Mouse (Mus musculus) Patski (cell line): ENCODE measurements around the gene Usp39. TPM values are rescaled to one million over a fixed set of nuclear protein-coding genes. Genes with fewer than 3 reads are reported as not detected.
A peak's percentile ranks its signal among the peaks of the same experiment; 100 is the strongest.

Experiments
- ATAC-seq: fragments of 100-300 bp; one replicate; pipeline ENCODE4 v1.8.0; 2021
- CTCF ChIA-PET: fragments of 350-600 bp; sonication (Branson Sonifier 250); formaldehyde crosslinking; loops from one replicate; lab custom pipeline; 2022; ENCODE audit warnings: inconsistent platforms; lab: Charles Lee
- POLR2A ChIA-PET: fragments of 350-600 bp; sonication (Branson Sonifier 250); formaldehyde crosslinking; loops from one replicate; lab custom pipeline; 2022; ENCODE audit warnings: antibody characterized with exemption, inconsistent platforms; lab: Charles Lee
- DNase-seq: peaks from one replicate; pipeline ENCODE4 v3.0.0-alpha.2; 2011; ENCODE audit warnings: low read depth, low spot score
- H3K27me3 ChIP-seq: fragments of 371-371 bp; one replicate; pipeline ENCODE4 v1.5.1; 2021
- CTCF ChIP-seq: fragments of 100-300 bp; IDR thresholded peaks from one replicate; pipeline ENCODE4 v1.5.1; 2021
- in situ Hi-C: fragments of 300-500 bp; cut with MboI; formaldehyde crosslinking; loops from 3 replicates; pipeline ENCODE4 v1.11.1; 2018; ENCODE audit warnings: low pct_unique_long_range_greater_than_20kb, mixed read lengths
- polyA plus RNA-seq: library from polyadenylated mRNA; unstranded; gene quantifications from one replicate; pipeline ENCODE4 v1.2.3, GENCODE M21; 2021

Usp39 gene
- polyA plus RNA-seq, 1 experiment from 2014 or later = 64.7 TPM

- ChIA-PET POLR2A (no interaction called here), CTCF (interaction anchor here (1.0 kb wide), 1 partner anchor 17 kb away, joined by 3 read pairs; the partner anchor contains the start of gene Vamp8)
- DNase-seq (no peak), ATAC-seq (no peak)
- in situ Hi-C loops = no loop called here
- no peak for TF ChIP-seq CTCF
- H3K27me3 ChIP-seq = no peaks in the 10 kb centered on the region
Measured at GRCm38 (mm10) chr6:72373184-72373583, 28.2 kb upstream of the Usp39 start.

- no peaks in the 10 kb centered on the region for H3K27me3 ChIP-seq
- TF ChIP-seq CTCF = no peak
- ChIA-PET POLR2A (interaction anchor here (1.1 kb wide), 1 partner anchor 19 kb away, joined by 4 read pairs; the partner anchor contains the start of gene Vamp8), CTCF (interaction anchor here (1.1 to 1.9 kb wide), 2 partner anchors 9 to 19 kb away, joined by 4 to 6 read pairs; partner anchors contain the start of gene Vamp8)
- no peak for DNase-seq
- ATAC-seq = peak; percentile 45
- in situ Hi-C loops = no loop called here
Measured at GRCm38 (mm10) chr6:72371571-72371970, 26.6 kb upstream of the Usp39 start.

DNA sequence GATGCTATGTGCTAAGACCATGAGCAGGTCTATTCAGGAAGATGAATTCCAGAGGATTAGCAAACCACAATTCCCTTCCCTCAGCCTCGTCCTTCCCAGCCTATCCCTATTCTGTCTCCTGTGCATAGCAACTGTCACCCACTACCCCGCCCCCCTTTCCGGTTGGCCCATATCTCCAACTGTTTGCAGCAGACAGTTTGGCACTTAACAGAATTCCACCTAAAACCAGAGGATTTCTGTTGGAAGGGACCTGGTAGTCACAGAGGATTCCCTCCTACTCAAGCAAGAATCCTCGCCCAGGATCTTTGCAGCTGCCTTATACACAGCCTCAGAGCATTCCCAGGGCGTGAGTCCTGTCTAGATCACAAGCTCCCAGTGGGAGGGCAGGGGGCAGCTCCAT, 26.2 kb upstream of the Usp39 start:
- H3K27me3 ChIP-seq = no peaks in the 10 kb centered on the region
- TF ChIP-seq CTCF = no peak
- POLR2A ChIA-PET = interaction anchor here (1.1 kb wide), 1 partner anchor 19 kb away, joined by 4 read pairs; the partner anchor contains the start of gene Vamp8
- in situ Hi-C loops = no loop called here
- DNase-seq = no peak
- peak; percentile 75 for ATAC-seq
- CTCF ChIA-PET = interaction anchor here (1.1 to 2.2 kb wide), 3 partner anchors 10 to 19 kb away, joined by 4 to 7 read pairs (median 6); partner anchors contain the start of genes Tmem150a and Vamp8

- ATAC-seq (no peak), DNase-seq (no peak)
- no peak for TF ChIP-seq CTCF
- in situ Hi-C loops = no loop called here
- H3K27me3 ChIP-seq = no peaks in the 10 kb centered on the region
- ChIA-PET CTCF (interaction anchor here (1.9 to 2.2 kb wide), 2 partner anchors 14 to 20 kb away, joined by 6 to 7 read pairs; partner anchors contain the start of genes Tmem150a and Vamp8), POLR2A (interaction anchor here (0.6 kb wide), 1 partner anchor 22 kb away, joined by 3 read pairs; no protein-coding TSS in a partner anchor)
Measured at GRCm38 (mm10) chr6:72370091-72370490, 25.1 kb upstream of the Usp39 start.

- DNase-seq = no peak
- H3K27me3 ChIP-seq = no peaks in the 10 kb centered on the region
- ChIA-PET POLR2A (no interaction called here), CTCF (interaction anchor here (1.0 to 2.2 kb wide), 2 partner anchors 10 to 14 kb away, joined by 3 to 7 read pairs; partner anchors contain the start of gene Tmem150a)
- no peak for ATAC-seq
- in situ Hi-C loops = no loop called here
- TF ChIP-seq CTCF = peak; percentile 24
Measured at GRCm38 (mm10) chr6:72369557-72369956, 24.6 kb upstream of the Usp39 start.

DNA sequence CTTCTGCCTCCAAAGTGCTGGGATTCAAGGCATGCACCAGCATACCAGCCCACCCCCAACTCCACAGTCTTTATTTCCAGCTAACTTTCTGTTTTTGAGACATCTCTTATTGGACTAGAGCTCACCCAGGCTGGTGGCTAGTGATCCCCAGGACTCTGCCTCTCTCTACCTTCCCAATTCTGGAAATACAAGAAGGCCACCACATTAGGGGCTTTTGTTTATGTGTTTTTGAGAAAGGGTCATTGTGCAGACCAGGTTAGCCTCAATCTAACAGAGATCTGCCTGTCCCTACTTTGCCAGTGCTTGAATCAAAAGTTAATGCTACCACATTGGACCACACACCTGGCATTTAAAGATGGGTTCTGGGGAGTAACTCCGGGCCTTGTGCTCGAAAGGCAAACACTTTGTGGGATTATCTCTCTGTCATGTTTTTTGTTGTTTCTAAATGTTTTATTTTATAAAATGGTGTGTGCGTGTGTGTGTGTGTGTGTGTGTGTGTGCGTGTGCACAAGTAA, 22.5 kb upstream of the Usp39 start:
- DNase-seq (no peak), ATAC-seq (no peak)
- in situ Hi-C loops = no loop called here
- no peak for TF ChIP-seq CTCF
- POLR2A ChIA-PET = no interaction called here
- CTCF ChIA-PET = no interaction called here
- no peaks in the 10 kb centered on the region for H3K27me3 ChIP-seq

GRCm38 (mm10) chr6:72366844-72367443, 22.0 kb upstream of the Usp39 start, which contains the start of gene Rnf181:
Gene Rnf181 (minus strand): TSS chr6:72366956.
- ATAC-seq (no peak), DNase-seq (no peak)
- no peak for TF ChIP-seq CTCF
- no peaks in the 10 kb centered on the region for H3K27me3 ChIP-seq
- in situ Hi-C loops = no loop called here
- CTCF ChIA-PET = no interaction called here
- POLR2A ChIA-PET = interaction anchor here (0.6 to 0.9 kb wide), 2 partner anchors 23 to 283 kb away, joined by 3 to 6 read pairs; no protein-coding TSS in a partner anchor

GRCm38 (mm10) chr6:72366304-72366703, 21.3 kb upstream of the Usp39 start:
- no peak for TF ChIP-seq CTCF
- ChIA-PET POLR2A (interaction anchor here (0.6 to 0.9 kb wide), 2 partner anchors 23 to 282 kb away, joined by 3 to 6 read pairs; no protein-coding TSS in a partner anchor), CTCF (no interaction called here)
- no peak for DNase-seq
- no peak for ATAC-seq
- no peaks in the 10 kb centered on the region for H3K27me3 ChIP-seq
- in situ Hi-C loops = no loop called here

DNA sequence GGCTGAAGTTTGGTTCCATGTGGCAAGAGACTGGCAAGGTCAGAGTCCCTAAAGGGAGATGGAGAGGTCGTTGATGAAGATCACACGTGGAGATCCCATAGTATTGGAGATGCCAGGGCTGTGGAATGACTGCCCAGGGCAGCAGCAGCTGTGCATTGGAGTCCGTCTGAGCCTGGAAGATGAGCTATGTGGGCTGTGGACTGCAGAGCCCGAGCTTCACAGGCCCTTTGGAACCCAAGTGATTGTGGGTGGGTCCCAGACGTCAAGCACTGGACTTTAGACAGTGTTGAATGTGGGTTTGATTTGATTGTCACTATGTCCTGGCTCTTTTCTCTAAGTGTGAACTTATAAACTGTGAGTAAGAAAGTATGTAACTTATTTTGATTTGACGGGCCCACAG, 20.0 kb upstream of the Usp39 start:
- DNase-seq (no peak), ATAC-seq (no peak)
- ChIA-PET CTCF (interaction anchor here (1.1 to 2.3 kb wide), 7 partner anchors 9 to 88 kb away, joined by 4 to 10 read pairs (median 5); partner anchors contain the start of genes Tmem150a and Vamp8), POLR2A (interaction anchor here (1.6 kb wide), 1 partner anchor 33 kb away, joined by 4 read pairs; no protein-coding TSS in a partner anchor)
- in situ Hi-C loops = no loop called here
- H3K27me3 ChIP-seq = no peaks in the 10 kb centered on the region
- TF ChIP-seq CTCF = no peak

GRCm38 (mm10) chr6:72364009-72364408, 19.0 kb upstream of the Usp39 start:
- no peak for TF ChIP-seq CTCF
- in situ Hi-C loops = no loop called here
- POLR2A ChIA-PET = interaction anchor here (0.8 to 1.6 kb wide), 2 partner anchors 26 to 34 kb away, joined by 3 to 4 read pairs; partner anchors contain the start of gene Vamp8
- DNase-seq (no peak), ATAC-seq (no peak)
- no peaks in the 10 kb centered on the region for H3K27me3 ChIP-seq
- CTCF ChIA-PET = interaction anchor here (0.8 to 2.3 kb wide), 10 partner anchors 8 to 87 kb away, joined by 3 to 10 read pairs (median 4); partner anchors contain the start of genes Tmem150a and Vamp8
